Mouse (Mus musculus) heart, adult 18-20 months (tissue): ENCODE results near the gene Mast1. TPM values are rescaled to one million over a fixed set of nuclear protein-coding genes. Genes with fewer than 3 reads are reported as not detected.

Experiments
- DNase-seq, 2 experiments: peaks; one replicate each; pipeline ENCODE4 v3.0.0; 2021 to 2022; ENCODE audit warnings: mixed read lengths in 1 of 2
- long read RNA-seq, 2 experiments: library from polyadenylated mRNA; stranded (forward); transcript quantifications; one replicate each; pipeline ENCODE4 v2.0.0; 2021
- total RNA-seq, 2 experiments: library from RNA; stranded (reverse); gene quantifications; 2 replicates each; pipeline ENCODE4 v1.2.3; 2021

Gene Mast1
- under 1 TPM; 0.10 TPM for total RNA-seq
- long read RNA-seq, experiment 1, partial matches to known transcripts = 0 of 1 reads
- long read RNA-seq, experiment 1, other reads (novel, unspliced or antisense) = 1 of 1 reads
- long read RNA-seq, experiment 2 = 0 reads

GRCm38 (mm10) chr8:84936962-84937546 lies at the start of gene Mast1:
Gene Mast1, minus strand, starts transcription at chr8:84937359.
- peak; percentile 35 to 54 for DNase-seq

GRCm38 (mm10) chr8:84986379-84986945 lies 49.3 kb upstream of the Mast1 start:
- no peak for DNase-seq

- peak; percentile 91 to 95 for DNase-seq
These were observed 48.7 kb upstream of the Mast1 start for GRCm38 (mm10) chr8:84985684-84986378.

GRCm38 (mm10) chr8:84985049-84985683 lies 48.0 kb upstream of the Mast1 start:
- no peak for DNase-seq

GRCm38 (mm10) chr8:84984294-84985048 lies 47.3 kb upstream of the Mast1 start:
- peak in 1 of 2 experiments; percentile 68 for DNase-seq

GRCm38 (mm10) chr8:84982499-84983011 lies 45.4 kb upstream of the Mast1 start:
- peak in 1 of 2 experiments; percentile 31 for DNase-seq

GRCm38 (mm10) chr8:84981644-84982498 lies 44.7 kb upstream of the Mast1 start:
- no peak for DNase-seq

- DNase-seq = peak; percentile 87 to 89
These were observed 43.6 kb upstream of the Mast1 start for GRCm38 (mm10) chr8:84980622-84981358.

- DNase-seq = peak; percentile 95 to 97
These were observed 42.7 kb upstream of the Mast1 start for GRCm38 (mm10) chr8:84979599-84980421.

- DNase-seq = peak; percentile 98 to 99
These were observed 41.2 kb upstream of the Mast1 start, which contains the start of gene Junb for GRCm38 (mm10) chr8:84978248-84978940. Gene Junb, minus strand, starts transcription at chr8:84978718.

GRCm38 (mm10) chr8:84977435-84978247 lies 40.5 kb upstream of the Mast1 start:
- DNase-seq = peak; percentile 83 to 86

- no peak for DNase-seq
These were observed 39.7 kb upstream of the Mast1 start for GRCm38 (mm10) chr8:84976763-84977434.

- DNase-seq = peak; percentile 98
These were observed 39.0 kb upstream of the Mast1 start for GRCm38 (mm10) chr8:84976031-84976762.

- peak; percentile 73 to 82 for DNase-seq
These were observed 38.3 kb upstream of the Mast1 start for GRCm38 (mm10) chr8:84975434-84975833.

GRCm38 (mm10) chr8:84974543-84975142 lies 37.5 kb upstream of the Mast1 start:
- DNase-seq = no peak
